Mouse (Mus musculus) forelimb bud, embryonic 11.5 days (tissue): ENCODE data around the gene Slc25a47.

Experiments
- DNase-seq: peaks from one replicate; pipeline ENCODE4 v3.0.0-alpha.2; 2012; ENCODE audit warnings: low read depth, low spot score

Gene Slc25a47

DNA sequence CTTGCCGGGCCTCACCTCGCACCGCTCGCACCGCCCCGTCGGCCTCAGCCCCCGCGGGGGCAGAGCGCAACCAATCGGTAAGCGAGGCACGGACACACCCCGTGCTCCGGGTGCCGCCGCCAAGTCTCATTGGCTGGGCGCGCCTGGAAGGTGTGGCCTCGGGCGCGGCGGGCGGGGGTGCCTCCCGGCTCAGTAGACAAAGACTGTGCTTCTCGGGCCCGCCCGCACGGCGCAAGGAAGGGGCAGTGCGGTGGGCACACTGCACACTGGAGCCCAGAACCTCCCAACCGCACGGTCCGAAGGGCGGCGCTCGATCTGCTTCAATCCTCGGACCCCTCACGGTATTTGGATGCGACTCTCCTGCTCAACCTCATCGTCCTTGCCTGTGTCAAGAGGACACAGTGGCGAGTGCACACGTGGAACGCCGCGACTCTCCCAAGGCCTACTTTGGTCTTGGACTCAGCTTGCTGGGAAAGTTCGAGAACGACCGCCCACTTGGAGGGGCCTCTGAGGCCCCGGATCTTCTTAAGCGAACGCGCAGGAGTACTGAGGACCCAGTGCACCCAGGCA is at the start of gene Slc25a47, which contains the start of gene Slc25a29:
Gene Slc25a47 (plus strand): TSS at position 207 of the 570 bp plus-strand sequence.
Gene Slc25a29 (minus strand): TSS at position 44 of the 570 bp plus-strand sequence.
- DNase-seq: peak; percentile 91

DNA sequence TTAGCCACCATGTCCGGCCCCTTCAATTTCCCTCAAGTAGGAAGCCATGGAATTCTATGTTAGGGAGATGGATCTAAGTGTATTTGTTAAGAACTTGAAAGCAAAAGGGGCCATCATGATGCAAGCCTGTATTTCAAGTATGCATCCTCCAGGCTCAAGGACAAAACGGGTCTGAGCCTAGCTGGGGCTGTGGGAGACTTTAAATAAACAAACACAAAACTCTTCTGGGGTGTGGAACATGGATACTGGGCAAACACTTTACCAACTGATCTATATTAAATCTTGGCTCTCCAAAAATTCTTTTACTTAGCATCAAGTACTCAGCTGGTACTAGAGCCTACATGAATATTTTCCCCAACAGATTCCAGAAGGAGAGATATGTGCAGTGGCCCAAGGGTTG is 48.5 kb upstream of the Slc25a47 start:
- DNase-seq: no peak

DNA sequence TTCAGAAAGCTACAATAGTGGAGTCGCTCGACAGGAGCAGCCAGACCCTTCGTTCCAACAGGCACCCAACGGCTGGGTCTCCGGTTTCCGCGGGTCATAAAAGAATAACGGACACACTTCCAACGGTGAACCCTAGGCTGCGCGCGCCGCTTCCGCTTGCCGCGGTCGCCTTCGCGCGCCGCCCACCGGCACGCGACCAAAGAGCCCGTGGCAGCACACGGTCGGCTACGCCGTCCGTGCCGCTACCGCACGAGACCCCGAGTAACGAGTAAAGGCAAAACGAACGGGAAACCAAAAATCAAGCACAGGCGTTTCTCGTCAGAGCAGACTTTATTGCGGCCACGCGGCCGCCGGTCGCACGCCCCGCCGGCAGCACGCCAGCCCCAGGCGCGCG is 43.7 kb upstream of the Slc25a47 start:
- DNase-seq: peak; percentile 75

DNA sequence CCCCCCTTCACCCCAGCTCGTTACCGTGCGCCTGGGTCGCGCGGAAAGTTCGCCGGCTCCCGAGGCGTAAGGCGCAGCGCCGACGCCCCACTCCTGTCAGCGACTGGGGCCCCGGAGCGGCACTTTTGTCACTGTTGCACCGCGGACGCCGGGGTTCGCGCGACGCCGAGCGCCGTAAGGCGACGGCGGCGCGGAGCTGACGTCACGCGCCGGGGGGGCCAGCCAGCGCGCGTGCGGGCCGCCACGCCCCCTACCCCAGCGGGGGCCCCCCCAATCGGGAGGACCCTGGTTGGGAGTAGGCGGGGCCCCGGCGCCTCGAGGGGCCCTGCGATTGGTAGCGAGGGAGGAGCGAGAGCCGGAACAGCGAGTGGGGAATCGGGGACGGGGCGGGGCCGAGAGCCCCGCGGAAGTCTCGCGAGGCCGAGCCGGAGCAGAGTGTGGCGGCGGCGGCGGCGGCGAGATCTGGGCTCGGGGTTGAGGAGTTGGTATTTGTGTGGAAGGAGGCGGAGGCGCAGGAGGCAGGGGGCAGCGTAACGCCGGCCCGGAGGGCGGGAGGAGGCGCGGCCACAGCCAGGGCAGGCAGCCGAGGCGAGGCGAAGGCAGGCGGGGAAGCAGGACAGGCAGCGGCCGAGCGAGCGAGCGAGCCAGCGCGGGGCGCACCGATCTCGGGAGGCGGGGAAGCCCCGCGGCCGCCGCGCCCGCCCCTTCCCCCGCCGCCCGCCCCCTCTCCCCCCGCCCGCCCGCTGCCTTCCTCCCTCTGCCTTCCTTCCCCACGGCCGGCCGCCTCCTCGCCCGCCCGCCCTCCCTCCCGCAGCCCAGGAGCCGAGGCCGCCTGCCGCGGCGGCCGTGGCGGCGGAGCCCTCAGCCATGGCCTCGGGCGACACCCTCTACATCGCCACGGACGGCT is 43.0 kb upstream of the Slc25a47 start, which contains the start of gene Yy1:
Gene Yy1 (plus strand): TSS at position 428 of the 907 bp plus-strand sequence.
- peak; percentile 99 for DNase-seq

DNA sequence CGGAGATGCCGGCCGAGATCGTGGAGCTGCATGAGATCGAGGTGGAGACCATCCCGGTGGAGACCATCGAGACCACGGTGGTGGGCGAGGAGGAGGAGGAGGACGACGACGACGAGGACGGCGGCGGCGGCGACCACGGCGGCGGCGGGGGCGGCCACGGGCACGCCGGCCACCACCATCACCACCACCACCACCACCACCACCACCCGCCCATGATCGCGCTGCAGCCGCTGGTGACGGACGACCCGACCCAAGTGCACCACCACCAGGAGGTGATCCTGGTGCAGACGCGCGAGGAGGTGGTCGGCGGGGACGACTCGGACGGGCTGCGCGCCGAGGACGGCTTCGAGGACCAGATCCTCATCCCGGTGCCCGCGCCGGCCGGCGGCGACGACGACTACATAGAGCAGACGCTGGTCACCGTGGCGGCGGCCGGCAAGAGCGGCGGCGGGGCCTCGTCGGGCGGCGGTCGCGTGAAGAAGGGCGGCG is 42.3 kb upstream of the Slc25a47 start:
- no peak for DNase-seq

DNA sequence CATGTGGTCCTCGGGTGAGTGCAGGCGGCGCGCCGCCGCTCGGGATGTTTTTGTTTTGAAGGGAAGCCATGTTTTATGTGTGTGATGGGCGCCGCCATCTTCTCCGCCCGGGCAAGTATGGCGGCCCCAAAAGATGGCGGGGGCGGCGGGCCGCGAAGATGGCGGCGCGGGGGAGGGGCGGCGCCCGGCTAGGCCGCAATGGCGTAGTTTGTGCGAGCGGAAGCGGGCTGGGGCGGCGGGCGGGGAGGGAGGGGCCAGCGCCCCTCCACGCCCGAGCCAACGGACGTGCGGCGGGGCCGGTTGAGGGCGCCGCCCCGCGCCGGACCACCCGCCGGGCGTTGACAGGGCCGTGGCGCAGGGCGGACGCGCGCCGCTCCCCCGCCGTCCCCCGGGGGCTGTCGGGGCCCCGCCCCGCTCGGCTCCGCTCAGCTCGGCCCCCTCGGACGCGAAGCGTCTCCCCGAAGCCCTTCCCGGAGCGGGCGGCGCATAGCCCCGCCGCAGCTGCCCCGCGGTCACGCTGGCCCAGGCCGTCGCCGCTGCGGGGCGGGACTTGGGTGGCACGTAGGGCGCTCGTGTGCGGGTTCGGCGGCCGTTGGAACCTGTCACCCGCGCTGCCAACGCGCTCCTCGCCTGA is 41.7 kb upstream of the Slc25a47 start:
- DNase-seq: peak; percentile 69

DNA sequence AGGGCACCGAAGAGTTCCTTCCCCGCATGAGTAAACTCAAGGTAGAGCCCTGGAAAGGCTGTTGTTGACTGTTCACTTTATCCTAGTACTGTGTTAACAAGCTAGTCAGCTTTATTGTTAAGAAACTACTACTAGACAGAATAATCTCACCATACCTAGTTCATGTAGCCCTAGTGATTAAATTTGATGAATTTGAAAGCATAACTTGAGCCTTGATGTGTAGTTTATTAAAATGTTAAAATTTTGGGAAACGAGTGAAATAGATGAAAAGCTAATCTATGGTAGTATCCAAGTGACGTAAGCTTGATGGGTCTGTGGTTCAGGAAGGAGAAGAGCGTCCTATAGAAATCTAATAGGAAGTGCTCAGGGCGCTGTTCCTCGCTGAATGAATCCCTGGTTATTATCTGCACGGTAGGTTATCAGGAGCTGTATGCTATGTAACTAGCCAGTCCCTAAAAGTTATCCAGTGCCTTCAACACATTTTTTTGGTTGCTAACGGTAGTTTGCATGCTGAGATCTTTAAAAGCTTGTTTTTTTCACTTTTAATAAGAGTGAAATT is 40.8 kb upstream of the Slc25a47 start:
- no peak for DNase-seq

DNA sequence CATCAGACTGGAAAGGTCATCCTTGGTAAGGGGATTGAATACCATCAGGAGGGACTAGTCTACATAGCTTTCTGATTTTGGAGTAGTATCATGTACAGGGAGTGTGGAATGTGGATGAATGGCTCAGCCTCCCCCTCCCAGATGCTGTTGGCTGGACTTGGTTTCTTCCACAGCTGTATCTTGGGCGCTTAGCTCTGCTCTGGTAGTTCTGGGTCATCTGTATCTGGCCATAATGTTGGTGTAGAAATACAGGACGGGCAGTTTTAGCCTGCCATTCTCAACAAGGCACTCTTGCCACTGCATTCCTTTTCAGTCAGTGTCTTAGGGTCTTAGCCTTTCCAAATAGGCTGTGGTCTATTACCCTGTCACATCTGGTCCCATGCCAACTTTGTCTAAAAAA is 34.2 kb upstream of the Slc25a47 start:
- no peak for DNase-seq

DNA sequence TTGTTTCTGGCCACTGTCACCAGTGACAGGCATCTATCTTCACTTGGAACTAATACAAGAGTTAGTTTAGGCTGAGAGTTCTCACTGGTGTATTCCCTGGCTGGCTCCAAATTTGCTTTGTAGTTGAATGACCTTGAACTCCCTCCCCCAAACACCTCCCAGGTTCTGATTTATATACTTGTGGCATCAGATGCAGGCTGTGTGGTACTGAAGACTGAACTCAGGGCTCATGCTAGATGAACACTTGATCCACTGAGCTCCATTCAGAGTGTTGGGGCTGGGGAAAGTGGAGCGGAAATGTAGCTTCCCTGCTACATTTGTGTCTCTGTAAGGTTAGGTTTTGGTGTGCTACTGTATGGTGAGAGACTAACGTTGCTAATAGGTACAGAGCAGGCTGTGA is 31.5 kb upstream of the Slc25a47 start:
- DNase-seq: no peak

DNA sequence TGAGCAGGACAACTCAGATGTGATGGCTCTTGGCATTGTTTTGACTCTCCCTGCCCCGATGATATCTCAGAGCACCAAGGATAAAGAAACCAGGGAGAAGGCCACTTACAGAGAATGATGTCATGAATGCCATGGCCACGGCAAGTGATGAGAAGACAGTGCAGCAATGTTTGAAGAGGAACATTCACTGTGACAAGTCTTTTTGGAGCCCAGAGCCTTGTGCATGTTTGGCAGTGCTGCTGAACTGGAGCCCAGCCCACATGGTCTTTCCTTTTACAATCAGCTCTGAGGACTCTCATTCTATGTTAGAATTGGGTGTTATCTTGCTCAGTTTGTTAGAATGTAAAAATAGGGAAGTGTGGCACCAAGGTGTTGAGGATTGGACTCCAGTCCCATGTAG is 27.4 kb upstream of the Slc25a47 start:
- DNase-seq: no peak

DNA sequence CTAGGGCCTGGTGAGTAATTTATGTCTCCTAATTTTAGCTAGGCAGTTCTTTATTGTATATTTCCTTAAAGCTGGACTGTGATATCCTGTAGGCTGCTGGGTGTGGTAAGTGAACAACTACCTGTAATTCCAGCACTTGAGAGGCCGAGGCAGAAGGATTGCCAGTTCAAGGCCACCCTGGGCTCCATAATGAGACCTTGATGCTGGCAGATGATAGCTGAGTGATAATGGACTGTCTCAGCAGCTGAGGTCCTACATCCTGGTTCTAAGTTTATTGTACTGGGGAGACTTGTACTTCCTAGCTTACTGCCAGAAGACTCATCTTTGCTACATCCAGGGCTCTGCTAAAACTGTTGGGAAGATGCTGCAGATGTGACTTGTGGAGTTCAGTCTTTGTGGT is 26.1 kb upstream of the Slc25a47 start:
- no peak for DNase-seq

DNA sequence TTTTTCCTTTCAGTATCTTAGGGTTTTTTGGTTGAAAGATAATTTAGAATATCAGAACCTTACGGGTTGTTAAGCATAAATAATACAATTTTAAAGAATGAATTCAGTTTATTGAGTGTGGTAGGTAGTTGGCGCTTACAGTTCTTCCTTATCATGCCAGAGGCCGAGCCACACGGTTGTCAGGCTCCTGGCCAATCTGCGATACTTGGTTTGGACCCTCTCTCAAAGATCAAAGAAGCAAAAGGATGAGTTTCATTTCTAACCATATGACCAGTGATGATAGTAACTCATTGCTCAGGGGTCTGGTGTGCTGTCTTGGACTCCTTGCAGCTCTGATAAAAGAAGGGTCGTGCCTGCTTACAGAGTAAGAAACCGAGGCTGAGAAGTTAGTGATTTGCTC is 25.5 kb upstream of the Slc25a47 start:
- DNase-seq: no peak

DNA sequence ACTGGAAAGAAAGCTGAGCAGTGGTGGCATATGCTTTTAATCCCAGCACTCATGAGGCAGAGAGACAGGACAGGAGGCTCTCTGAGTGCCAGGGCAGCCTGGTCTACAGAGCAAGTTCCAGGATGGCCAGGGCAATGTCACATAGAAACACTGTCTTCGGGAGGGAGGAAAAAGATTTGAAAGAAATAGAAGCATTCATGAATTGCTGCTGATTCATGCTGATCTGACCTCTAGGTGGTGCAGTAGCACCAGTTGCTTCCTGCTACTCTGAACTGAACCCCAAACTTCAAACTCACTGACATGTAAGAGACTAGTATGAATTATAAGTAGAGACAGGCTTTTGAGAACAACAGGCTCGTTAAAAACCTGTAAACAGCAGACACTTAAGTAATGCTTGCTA is 24.7 kb upstream of the Slc25a47 start:
- no peak for DNase-seq

DNA sequence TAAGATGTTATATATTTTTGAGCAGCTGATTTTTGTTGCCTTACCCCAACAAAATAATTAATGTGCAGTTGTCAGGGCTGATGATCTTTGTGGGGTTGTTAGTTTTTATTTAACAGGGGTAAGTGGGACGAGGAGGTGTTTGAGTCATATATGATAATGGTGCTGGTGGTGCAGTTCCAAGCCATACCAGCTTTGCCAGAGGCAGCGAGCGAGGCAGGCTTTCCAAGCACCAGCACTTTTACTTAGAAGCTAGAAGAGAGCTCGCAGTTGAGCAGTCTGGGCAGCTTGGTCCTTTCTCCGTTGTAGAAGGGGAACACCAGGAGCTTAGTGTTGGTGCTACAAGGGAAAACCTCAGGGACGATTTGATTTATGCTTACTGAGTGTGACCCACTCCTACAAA is 23.4 kb upstream of the Slc25a47 start:
- no peak for DNase-seq

DNA sequence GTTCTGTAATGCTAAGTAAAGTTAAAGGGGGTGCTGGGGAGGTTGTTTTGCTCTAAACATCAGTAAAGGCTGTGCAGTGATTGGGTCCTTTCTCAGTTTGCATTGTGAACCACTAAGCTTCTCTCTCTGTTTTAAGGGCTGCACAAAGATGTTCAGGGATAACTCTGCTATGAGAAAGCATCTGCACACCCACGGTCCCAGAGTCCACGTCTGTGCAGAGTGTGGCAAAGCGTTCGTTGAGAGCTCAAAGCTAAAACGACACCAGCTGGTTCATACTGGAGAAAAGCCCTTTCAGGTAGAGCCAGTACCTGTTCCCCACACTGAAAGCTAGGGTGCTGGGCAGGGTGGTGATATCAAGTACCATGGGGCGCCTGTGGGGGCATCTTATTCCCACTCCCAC is 21.4 kb upstream of the Slc25a47 start:
- DNase-seq: no peak

DNA sequence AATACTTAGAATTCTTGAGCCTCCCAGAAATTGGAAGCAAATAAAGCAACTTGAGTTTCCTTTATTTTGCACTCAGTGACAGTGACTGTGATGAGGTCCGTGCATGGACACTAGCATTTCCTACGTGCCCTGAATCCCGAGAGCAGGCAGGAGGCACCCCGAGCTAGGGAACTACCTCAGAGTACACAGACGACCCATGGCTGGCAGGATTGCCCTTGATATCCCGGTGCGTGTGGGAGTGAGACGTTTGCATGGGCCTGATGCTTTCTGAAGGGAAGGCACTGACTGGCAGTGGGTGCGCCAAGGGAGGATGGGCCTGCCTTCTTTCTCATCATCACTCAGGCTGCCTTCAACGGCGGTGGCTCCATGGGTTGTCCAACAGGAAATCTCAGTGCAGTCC is 19.3 kb upstream of the Slc25a47 start:
- no peak for DNase-seq

DNA sequence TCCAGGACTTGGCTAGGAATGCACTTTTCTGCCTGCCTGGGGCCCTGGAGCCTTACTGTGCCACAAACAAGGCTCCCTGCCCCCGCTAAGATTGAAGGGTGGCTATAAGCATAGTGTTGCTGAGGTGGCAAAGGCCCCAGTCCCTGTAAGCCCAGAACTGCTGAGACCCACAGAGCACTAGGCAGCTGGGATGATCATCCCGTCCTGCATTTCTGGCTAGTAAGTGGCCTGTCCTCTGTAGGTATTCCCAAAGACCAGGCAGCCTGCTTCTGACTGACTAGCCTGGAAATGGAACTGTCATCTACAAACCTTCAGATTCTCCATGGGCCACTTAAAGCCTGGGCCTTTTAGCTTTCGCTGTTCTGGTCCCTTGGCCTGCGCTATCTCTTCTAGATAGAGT is 15.4 kb upstream of the Slc25a47 start:
- DNase-seq: no peak

DNA sequence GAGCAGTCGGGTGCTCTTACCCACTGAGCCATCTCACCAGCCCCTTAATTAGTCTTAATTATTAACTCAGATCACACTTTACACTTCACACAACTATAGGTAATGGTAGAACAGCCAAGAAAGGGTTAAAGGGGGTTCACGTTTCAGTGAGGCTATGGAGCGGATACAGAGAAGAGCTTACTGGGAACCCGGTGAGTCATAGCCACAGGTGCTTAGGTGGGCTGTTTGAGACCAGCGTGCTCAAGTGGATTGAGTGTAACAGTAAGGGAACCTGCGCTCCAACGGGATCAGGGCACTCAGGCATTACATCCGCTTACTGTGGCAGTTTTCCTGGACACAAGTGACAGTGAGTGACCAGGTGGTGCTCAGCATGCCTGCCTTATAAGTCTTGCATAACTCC is 12.8 kb upstream of the Slc25a47 start:
- no peak for DNase-seq

DNA sequence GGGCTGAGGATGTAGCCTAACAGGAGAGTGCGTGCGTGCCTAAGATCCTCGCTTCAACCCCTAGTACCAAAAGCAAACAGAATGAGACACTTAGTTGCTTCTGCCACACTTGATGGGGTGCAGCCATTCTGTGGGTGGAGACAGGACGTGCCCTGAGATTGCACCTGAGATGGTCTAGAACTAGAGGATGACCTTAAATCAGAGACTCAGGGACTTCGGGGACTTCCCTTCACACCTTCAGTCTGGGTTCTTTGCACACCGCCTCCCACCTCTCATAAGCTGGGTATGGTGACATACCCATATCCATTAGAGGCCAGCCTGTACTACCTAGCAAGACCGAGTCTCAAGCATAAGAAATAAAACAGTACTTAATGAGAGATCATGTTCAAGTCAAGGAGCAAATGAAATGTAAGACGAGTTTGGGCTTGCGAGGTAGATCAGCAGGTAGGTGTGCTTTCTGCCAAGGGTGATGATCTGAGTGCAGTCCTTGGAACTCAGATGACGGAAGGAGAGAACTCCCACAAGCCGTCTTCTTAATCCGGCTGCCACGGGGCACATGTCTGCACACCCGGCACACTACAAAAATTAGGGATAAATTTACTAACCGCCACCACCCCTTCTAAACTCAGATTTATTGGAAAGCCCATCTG is 11.5 kb upstream of the Slc25a47 start:
- DNase-seq: no peak

DNA sequence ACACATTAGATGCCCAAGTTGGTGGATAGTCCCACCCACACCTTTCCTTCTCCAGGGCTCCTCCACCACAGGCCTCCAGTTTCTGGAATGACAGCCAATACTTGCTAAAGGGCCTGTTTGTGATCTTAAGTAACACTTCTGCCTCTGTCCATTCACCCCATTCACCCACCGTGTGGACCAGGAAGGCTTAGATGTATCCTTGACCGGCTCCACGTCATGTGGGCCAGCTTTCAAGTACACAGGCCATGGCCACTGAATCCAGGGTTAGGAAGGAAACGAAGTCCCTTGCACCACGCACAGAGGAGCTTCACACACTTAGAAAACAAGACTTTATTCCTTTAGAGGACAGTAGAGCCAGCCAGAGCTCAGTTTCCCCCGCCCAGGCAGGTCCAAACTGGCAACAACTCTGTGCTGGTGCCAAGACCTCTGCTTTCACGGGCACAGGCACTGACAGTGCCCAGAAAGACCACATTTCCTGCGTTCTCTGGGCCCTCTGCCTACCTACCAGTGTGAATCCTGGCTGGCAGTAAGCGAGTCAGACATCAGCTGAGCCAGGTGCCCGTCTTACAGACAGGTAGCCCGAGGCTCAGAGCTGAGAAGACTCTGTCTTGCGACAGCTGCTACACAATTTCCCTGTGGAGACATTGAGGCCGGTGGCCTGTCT is 10.2 kb upstream of the Slc25a47 start:
- DNase-seq: no peak
